Mouse (Mus musculus): ENCODE measurements around the gene Heg1. TPM values are rescaled to one million over a fixed set of nuclear protein-coding genes. Genes with fewer than 3 reads are reported as not detected.

The Heg1 gene
- polyA plus RNA-seq, 1 experiment from 2014 or later: 11.1 TPM

DNA sequence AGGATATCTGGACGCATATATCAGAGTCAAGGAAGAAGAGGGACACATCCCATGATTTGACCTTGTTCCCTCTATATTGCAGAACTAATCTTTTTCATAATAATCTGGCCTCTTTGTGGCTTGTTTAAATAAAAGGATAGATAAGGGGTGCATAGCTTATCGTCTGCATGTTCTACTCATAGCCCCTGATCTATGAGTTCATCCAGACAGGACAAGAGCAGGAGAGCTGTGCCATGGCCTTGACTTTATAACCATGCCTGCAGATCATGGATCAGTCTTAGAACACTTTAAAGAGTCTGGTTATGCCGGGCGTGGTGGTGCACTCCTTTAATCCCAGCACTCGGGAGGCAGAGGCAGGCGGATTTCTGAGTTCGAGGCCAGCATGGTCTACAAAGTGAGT lies 75.0 kb downstream of the Heg1 start:
- H3K27ac ChIP-seq: no peak overlapping the region
- no peaks in the 10 kb centered on the region for H3K9me3 ChIP-seq (replicated peaks)
- DNase-seq (ENCODE audit: low spot score): no peak
- 97% methylated on average over 7 of the region's 7 CpGs for WGBS
- peaks cover 24% of the 10 kb centered on the region for H3K36me3 ChIP-seq
- H3K4me3 ChIP-seq: no peak overlapping the region
- peaks cover under 1% of the 10 kb centered on the region; the same call in 1 of the 2 replicates for H3K4me1 ChIP-seq
- H3K27me3 ChIP-seq (ENCODE audit: low read depth, poor library complexity, severe bottlenecking): no peaks in the 10 kb centered on the region

DNA sequence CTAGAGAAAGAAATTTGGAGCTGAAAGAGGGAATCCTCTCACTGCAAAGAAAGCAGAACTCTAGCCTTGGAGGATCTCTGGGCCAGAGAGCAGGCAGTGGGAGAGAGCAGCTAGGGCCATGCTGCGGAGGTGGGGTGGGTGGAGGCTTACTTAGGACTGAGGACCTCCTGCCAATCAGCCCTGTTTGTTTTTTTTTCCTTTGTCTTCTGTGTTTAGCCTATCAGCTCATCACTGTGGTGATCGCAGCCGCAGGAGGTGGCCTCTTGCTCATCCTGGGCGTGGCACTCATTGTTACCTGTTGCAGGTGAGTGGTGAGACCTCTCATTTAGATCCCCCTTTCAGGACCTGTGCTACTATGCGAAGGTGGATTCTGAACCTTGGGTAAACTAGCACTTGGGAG lies 76.4 kb downstream of the Heg1 start:
- no peaks in the 10 kb centered on the region for H3K27me3 ChIP-seq (ENCODE audit: low read depth, poor library complexity, severe bottlenecking)
- peaks cover 17% of the 10 kb centered on the region for H3K36me3 ChIP-seq
- H3K4me3 ChIP-seq: no peak overlapping the region
- 37% methylated on average over 5 of the region's 5 CpGs for WGBS
- no peak for DNase-seq (ENCODE audit: low spot score)
- peaks cover 5% of the 10 kb centered on the region; the same call in 1 of the 2 replicates for H3K4me1 ChIP-seq
- H3K27ac ChIP-seq: no peak overlapping the region
- H3K9me3 ChIP-seq (replicated peaks): no peaks in the 10 kb centered on the region

DNA sequence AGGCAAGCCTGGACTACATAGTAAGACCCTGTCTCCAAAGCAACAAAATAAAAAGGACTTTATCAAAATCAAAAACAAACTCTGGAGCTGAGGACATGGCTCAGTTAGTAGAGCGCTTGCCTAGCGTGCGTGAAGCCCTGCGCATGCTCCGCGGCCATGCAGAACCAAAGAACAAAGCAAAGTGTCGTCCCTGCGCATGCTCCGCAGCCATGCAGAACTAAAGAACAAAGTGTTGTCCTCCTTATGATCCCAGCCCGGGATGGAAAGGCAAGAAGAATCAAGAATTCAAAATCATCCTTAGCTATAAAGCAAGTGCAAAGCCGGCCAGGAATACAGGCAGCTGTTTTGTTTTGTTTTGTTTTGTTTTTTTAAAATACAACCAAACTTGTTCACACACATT lies 76.8 kb downstream of the Heg1 start:
- DNase-seq (ENCODE audit: low spot score): no peak
- Histone ChIP-seq H3K27me3 (ENCODE audit: low read depth, poor library complexity, severe bottlenecking) (no peaks in the 10 kb centered on the region), H3K27ac (no peak overlapping the region), H3K9me3 (replicated peaks) (no peaks in the 10 kb centered on the region), H3K36me3 (peaks cover 17% of the 10 kb centered on the region), H3K4me1 (peaks cover 5% of the 10 kb centered on the region; the same call in 1 of the 2 replicates), H3K4me3 (no peak overlapping the region)
- 70% methylated on average over 11 of the region's 11 CpGs for WGBS

DNA sequence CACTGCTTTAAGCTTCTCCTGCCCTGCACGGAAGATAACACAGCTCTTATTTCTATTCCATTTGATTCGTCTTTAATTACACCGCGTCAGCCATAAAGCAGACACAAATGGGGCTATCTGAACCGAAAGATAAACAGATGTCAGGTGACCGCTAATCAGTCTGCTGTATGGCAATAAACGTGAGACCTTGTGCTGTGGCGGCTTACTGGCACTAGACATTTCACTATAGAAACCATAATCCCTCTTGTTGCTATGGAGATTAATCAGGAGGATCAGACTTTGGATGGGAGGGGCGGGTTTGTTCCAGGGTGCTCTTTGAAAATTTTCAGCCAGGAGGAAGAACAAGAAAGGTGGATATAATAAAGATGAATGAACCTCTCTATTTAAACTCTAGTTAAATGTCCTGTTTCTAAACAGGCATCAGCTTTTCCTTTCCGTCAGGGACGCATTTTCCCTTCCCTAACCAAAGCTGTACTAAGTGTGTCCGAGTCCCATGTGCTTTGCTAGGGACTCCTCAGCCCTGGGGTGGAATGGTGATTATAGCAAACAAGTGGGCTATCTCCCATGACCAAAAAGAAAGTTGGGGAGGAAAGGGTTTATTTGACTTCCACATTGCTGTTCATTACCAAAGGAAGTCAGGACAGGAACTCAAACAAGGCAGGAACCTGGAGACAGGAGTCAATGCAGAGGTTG lies 80.5 kb downstream of the Heg1 start:
- 73% methylated on average over 12 of the region's 12 CpGs for WGBS
- H3K4me3 ChIP-seq: no peak overlapping the region

DNA sequence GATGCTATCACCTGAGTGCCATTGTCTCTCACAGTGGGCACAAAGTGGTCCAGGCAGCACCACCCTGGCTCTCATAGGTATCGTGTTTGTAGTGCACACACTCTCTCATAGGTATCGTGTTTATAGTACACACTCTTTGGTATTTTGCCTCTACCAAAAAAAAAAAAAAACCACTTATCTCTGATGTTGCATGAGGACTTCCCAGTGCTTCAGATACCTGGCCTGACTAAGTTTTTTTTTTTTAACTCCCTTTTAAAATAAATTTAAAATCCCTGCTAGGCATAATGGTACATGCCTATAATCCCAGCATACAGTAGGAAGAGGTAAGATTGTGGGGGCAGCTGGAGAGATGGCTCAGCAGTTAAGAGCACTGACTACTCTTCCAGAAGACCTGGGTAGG lies 81.3 kb downstream of the Heg1 start:
- H3K27me3 ChIP-seq (ENCODE audit: low read depth, poor library complexity, severe bottlenecking): no peaks in the 10 kb centered on the region
- H3K9me3 ChIP-seq (replicated peaks): no peaks in the 10 kb centered on the region
- 98% methylated on average over 2 of the region's 2 CpGs for WGBS
- H3K36me3 ChIP-seq: 0 out of 2 replicates have a peak, but pooled peaks cover 9% of the 10 kb centered on the region
- no peak overlapping the region for H3K27ac ChIP-seq
- no peak for DNase-seq (ENCODE audit: low spot score)
- peaks cover 23% of the 10 kb centered on the region for H3K4me1 ChIP-seq
- H3K4me3 ChIP-seq: no peak overlapping the region

More for the DNA sequence above, 80.5 kb downstream of the Heg1 start:
- 0 out of 2 replicates have a peak, but pooled peaks cover 9% of the 10 kb centered on the region for H3K36me3 ChIP-seq
- H3K9me3 ChIP-seq (replicated peaks): no peaks in the 10 kb centered on the region
- no peak overlapping the region for H3K27ac ChIP-seq
- peaks cover 19% of the 10 kb centered on the region for H3K4me1 ChIP-seq
- DNase-seq (ENCODE audit: low spot score): no peak
- no peaks in the 10 kb centered on the region for H3K27me3 ChIP-seq (ENCODE audit: low read depth, poor library complexity, severe bottlenecking)

DNA sequence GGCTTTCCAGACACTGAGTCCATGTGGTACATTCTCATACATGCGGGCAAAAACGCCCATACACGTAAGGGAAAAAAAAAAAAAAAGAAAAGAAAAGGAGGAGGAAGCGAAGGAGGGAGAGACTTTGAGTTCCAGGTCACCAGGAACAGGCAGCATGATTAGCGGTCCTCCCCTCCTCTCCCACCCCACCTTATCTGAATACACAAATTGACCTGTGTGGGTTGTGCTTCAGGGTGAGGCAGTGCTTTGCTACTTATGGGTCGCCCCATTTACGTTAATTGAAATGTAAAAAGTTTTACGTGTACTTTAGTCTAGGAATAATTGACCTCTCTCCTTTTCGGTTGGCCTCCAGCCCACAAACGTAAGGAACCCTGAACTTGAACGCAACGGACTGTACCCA lies 82.1 kb downstream of the Heg1 start:
- DNase-seq (ENCODE audit: low spot score): no peak
- Histone ChIP-seq H3K9me3 (replicated peaks) (no peaks in the 10 kb centered on the region), H3K27ac (no peak overlapping the region), H3K27me3 (ENCODE audit: low read depth, poor library complexity, severe bottlenecking) (no peaks in the 10 kb centered on the region), H3K4me3 (no peak overlapping the region), H3K36me3 (0 out of 2 replicates have a peak, but pooled peaks cover 7% of the 10 kb centered on the region), H3K4me1 (peaks cover 23% of the 10 kb centered on the region)
- WGBS: 83% methylated on average over 12 of the region's 12 CpGs

DNA sequence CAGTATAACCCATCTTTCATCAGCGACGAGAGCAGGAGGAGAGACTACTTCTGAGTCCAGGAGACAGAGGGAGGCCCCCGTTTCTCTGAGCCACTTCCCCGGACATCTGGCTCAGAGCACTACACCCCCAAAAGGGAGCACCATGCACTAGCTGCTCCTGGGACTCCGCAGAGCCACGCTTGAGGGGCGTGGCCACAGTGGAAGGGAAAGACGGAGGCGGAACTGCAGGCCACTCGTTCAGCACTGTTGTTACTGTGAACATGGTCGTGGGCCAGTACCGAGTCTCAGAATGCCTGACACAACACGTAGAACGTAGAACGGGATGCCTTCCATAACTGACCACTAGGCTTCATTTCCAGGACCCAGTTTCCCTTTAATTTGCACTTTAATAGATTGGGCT lies 82.6 kb downstream of the Heg1 start:
- H3K4me3 ChIP-seq: no peak overlapping the region
- no peaks in the 10 kb centered on the region for H3K9me3 ChIP-seq (replicated peaks)
- no peak overlapping the region for H3K27ac ChIP-seq
- H3K4me1 ChIP-seq: peaks cover 23% of the 10 kb centered on the region
- DNase-seq (ENCODE audit: low spot score): no peak
- no peaks in the 10 kb centered on the region for H3K27me3 ChIP-seq (ENCODE audit: low read depth, poor library complexity, severe bottlenecking)
- 0 out of 2 replicates have a peak, but pooled peaks cover 7% of the 10 kb centered on the region for H3K36me3 ChIP-seq
- WGBS: 67% methylated on average over 15 of the region's 15 CpGs

DNA sequence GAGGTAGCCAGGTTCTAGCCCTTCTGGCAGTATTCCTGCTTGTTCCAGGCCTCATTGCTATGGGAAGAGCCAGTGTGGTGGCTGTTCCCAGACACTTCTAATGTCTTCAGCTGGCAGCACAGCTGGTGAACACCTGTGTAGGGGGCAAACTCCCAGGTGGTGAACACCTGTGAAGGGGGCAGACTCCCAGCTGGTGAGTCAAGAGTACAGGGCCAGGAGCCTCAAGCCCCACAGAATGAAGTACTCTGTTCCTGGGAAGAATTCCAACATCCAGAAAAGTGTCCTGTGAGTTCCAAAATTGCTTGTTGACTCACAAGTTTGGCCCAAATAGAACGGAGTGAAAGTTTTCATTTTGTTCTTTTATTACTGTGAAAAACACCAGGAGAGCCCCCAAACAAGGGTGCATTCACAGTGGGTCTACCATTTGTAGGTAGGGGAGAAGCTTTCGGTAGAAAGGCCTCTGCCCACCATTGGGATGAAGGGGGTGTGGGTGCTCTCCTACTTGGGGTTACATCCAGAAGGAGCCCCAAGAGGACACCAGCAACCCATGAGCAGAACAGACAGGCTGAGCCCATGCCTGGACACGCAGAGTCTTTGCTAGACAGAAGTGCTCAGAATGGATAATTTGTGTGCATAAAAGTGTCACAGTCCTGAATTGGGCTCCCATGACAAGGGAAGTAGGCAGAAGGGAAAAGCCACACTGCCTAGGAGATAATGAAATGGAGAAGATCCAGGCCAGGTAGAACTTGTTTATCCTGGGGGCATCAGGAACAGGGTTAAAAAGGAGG lies 84.5 kb downstream of the Heg1 start:
- Histone ChIP-seq H3K27ac (no peak overlapping the region), H3K27me3 (ENCODE audit: low read depth, poor library complexity, severe bottlenecking) (no peaks in the 10 kb centered on the region), H3K36me3 (0 out of 2 replicates have a peak, but pooled peaks cover 4% of the 10 kb centered on the region), H3K4me1 (peaks cover 23% of the 10 kb centered on the region), H3K4me3 (no peak overlapping the region), H3K9me3 (replicated peaks) (no peaks in the 10 kb centered on the region)
- DNase-seq (ENCODE audit: low spot score): no peak
- 92% methylated on average over 3 of the region's 3 CpGs for WGBS

DNA sequence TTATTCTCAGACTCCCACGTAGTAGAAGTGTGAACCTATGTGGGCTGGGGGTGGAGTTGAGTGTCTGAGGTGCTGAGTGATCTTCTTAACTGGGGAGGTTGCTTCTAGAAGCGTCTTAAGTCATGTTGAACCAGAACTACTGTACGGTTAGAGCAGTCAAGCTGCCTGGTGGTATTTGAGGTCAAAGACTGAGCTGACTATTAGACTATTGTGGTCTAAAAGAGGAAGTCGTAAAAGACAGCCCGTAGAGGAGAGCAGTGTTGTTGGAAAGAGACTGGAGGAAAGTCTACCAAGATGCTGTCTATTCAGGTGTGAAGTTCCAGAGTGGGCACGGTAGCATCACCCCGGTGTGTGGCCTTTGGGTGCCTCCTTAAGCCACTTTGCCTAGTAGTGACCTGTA lies 85.7 kb downstream of the Heg1 start:
- H3K27me3 ChIP-seq (ENCODE audit: low read depth, poor library complexity, severe bottlenecking): no peaks in the 10 kb centered on the region
- no peak overlapping the region for H3K4me3 ChIP-seq
- no peaks in the 10 kb centered on the region for H3K9me3 ChIP-seq (replicated peaks)
- 77% methylated on average over 7 of the region's 7 CpGs for WGBS
- peaks cover 19% of the 10 kb centered on the region for H3K4me1 ChIP-seq
- no peak overlapping the region for H3K27ac ChIP-seq
- 0 out of 2 replicates have a peak, but pooled peaks cover 4% of the 10 kb centered on the region for H3K36me3 ChIP-seq
- no peak for DNase-seq (ENCODE audit: low spot score)

DNA sequence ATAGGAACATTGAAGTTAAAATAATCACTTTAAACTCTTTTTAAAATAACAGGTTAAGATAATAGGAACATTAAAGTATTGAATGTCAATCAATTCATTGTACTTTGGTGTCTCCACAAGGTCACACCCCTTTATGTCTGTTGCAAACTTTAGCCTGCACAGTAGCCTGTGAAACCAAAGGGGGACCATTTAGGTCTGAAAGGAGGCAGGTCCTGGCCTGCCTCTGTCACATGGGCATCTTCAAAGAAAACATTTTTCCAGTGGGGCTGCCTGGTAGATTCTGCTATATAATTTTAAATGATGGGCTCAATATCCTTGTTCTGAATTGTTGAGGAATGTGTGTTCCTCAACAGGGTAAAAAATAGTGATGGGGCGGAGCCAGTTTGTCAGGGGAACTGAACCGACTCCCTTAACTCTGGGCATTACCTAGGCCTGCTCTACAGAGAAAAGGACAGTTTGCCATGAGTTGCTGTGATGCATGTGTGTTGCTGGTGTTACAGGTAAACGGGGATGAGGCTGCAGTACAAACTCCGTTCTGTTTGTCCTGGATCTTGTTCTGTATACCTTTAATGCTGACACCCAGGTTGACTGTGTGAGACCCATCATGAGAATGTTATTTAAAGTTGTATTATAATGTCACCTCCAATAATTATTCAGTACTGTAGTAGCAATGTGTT lies 86.7 kb downstream of the Heg1 start:
- H3K27ac ChIP-seq: no peak overlapping the region
- H3K4me1 ChIP-seq: peaks cover 19% of the 10 kb centered on the region
- 0 out of 2 replicates have a peak, but pooled peaks cover 4% of the 10 kb centered on the region for H3K36me3 ChIP-seq
- no peak overlapping the region for H3K4me3 ChIP-seq
- H3K9me3 ChIP-seq (replicated peaks): no peaks in the 10 kb centered on the region
- H3K27me3 ChIP-seq (ENCODE audit: low read depth, poor library complexity, severe bottlenecking): no peaks in the 10 kb centered on the region
- no peak for DNase-seq (ENCODE audit: low spot score)
- WGBS: 92% methylated on average over 4 of the region's 4 CpGs

DNA sequence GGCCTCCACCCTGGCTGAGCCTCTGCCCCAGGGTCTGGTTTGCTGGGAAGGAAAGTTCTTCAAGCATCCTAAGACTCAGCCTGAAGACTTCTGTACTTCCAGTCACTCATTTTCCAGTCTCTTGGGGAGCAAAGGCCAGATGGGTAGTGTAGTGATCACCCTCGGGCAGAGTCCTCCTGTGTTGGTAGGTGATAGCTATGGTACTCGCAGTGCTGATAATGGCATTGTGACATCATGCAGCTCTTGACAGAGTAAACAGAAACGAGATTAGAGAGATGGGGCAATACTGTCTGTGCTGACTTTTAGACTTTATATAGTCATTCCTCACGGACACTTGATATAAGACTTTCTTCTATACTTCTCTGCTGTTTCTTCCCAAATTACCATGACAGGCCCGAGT lies 88.6 kb downstream of the Heg1 start:
- Histone ChIP-seq H3K4me3 (no peak overlapping the region), H3K27me3 (ENCODE audit: low read depth, poor library complexity, severe bottlenecking) (no peaks in the 10 kb centered on the region), H3K9me3 (replicated peaks) (no peaks in the 10 kb centered on the region), H3K4me1 (peaks cover 9% of the 10 kb centered on the region; the same call in 1 of the 2 replicates), H3K36me3 (no peaks in the 10 kb centered on the region), H3K27ac (no peak overlapping the region)
- WGBS: 88% methylated on average over 5 of the region's 5 CpGs
- DNase-seq (ENCODE audit: low spot score): no peak

DNA sequence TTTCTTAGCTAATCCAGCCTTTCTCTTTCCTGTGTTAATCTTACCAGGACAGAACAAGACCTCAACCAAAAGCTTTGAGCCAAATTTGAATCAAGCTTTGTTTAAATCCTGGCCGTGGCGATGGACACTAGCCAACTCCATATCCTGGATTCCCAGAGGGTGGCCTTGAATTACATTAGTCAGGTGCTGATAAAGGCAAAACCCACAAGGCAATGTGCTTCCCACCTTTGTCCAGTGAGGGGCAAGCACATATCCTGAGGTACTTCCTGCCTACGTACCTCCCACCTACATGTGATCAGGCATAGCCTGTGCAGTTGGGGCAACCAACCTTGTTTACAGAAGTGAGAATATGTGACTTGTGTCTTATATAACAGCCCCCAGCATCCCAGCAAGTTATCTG lies 90.8 kb downstream of the Heg1 start:
- H3K36me3 ChIP-seq: no peaks in the 10 kb centered on the region
- no peak overlapping the region for H3K27ac ChIP-seq
- 0 out of 2 replicates have a peak, but pooled peaks cover 1% of the 10 kb centered on the region for H3K4me1 ChIP-seq
- 91% methylated on average over 3 of the region's 3 CpGs for WGBS
- H3K4me3 ChIP-seq: no peak overlapping the region
- DNase-seq (ENCODE audit: low spot score): no peak
- H3K9me3 ChIP-seq (replicated peaks): no peaks in the 10 kb centered on the region
- no peaks in the 10 kb centered on the region for H3K27me3 ChIP-seq (ENCODE audit: low read depth, poor library complexity, severe bottlenecking)

All from limb, embryonic 10.5 days (tissue).